Mouse (Mus musculus) heart, embryonic 15.5 days (tissue): ENCODE data around the gene Pax5. TPM values are rescaled to one million over a fixed set of nuclear protein-coding genes. Genes with fewer than 3 reads are reported as not detected.

ENCODE experiments used
- ATAC-seq: fragments of 200-750 bp; cut with Nextera tagmentation; replicated peaks from 2 replicates; pipeline ENCODE4 v1.8.0; 2017; ENCODE audit warnings: low read depth, moderate TSS enrichment; ENCODE audit not compliant: insufficient number of reproducible peaks, insufficient read depth, low FRiP score
- H3K27ac ChIP-seq: fragments of 300-500 bp; sonication (generic); 2 replicates; pipeline ENCODE4 v1.5.1; 2015; ENCODE audit warnings: mild to moderate bottlenecking, inconsistent platforms
- H3K27me3 ChIP-seq: fragments of 300-500 bp; sonication (generic); 2 replicates; pipeline ENCODE4 v1.6.1; 2015; ENCODE audit warnings: inconsistent platforms
- H3K36me3 ChIP-seq: fragments of 300-500 bp; sonication (generic); 2 replicates; pipeline ENCODE4 v1.6.1; 2015; ENCODE audit warnings: mild to moderate bottlenecking, inconsistent platforms
- H3K4me1 ChIP-seq: fragments of 300-500 bp; sonication (generic); replicated peaks from 2 replicates; pipeline ENCODE4 v1.6.1; 2015; ENCODE audit warnings: inconsistent platforms
- H3K4me2 ChIP-seq: fragments of 300-500 bp; sonication (generic); 2 replicates; pipeline ENCODE4 v1.6.1; 2015; ENCODE audit warnings: inconsistent platforms, mild to moderate bottlenecking, moderate library complexity
- H3K4me3 ChIP-seq: fragments of 300-500 bp; sonication (generic); 2 replicates; pipeline ENCODE4 v1.5.1; 2015; ENCODE audit warnings: mild to moderate bottlenecking, inconsistent platforms
- H3K9ac ChIP-seq: fragments of 300-500 bp; sonication (generic); 2 replicates; pipeline ENCODE4 v1.6.1; 2015; ENCODE audit warnings: mild to moderate bottlenecking, inconsistent platforms
- H3K9me3 ChIP-seq: fragments of 300-500 bp; sonication (generic); replicated peaks from 2 replicates; pipeline ENCODE4 v1.6.1; 2016; ENCODE audit warnings: inconsistent platforms
- WGBS: fragments of 180-500 bp; shearing (Covaris S2); methylation state at CpG from one replicate; pipeline ENCODE4 v1.1.7; 2015; ENCODE audit warnings: mixed read lengths; 5-methylcytosine and 5-hydroxymethylcytosine counted together
- microRNA-seq: library from miRNA; unstranded; fragments of <30 nt; microRNA quantifications from one replicate; pipeline ENCODE4, GENCODE M21; 2016
- polyA plus RNA-seq: library from polyadenylated mRNA; unstranded; fragments of >200 nt; fragmentation: Nextera tagmentation; extraction: Ambion mirVana; gene quantifications from 2 replicates; pipeline ENCODE4 v1.2.1, GENCODE M21; 2015

Pax5 gene
- polyA plus RNA-seq, 1 experiment from 2014 or later = not detected

GRCm38 (mm10) chr4:44493756-44494155 is 216.5 kb downstream of the Pax5 start:
- Histone ChIP-seq H3K27ac (no peak overlapping the region), H3K4me3 (no peak overlapping the region), H3K9me3 (no peaks in the 10 kb centered on the region), H3K36me3 (no peaks in the 10 kb centered on the region), H3K4me2 (no peak overlapping the region), H3K4me1 (no peaks in the 10 kb centered on the region), H3K9ac (no peak overlapping the region), H3K27me3 (no peaks in the 10 kb centered on the region)
- no peak for ATAC-seq
- WGBS = 61% methylated on average over 6 of the region's 6 CpGs

- H3K27me3 ChIP-seq = no peaks in the 10 kb centered on the region
- no peak overlapping the region for H3K27ac ChIP-seq
- H3K36me3 ChIP-seq = no peaks in the 10 kb centered on the region
- no peak overlapping the region for H3K4me3 ChIP-seq
- no peak for ATAC-seq
- no peaks in the 10 kb centered on the region for H3K9me3 ChIP-seq
- WGBS = 61% methylated on average over 6 of the region's 6 CpGs
- H3K4me1 ChIP-seq = no peaks in the 10 kb centered on the region
- no peak overlapping the region for H3K4me2 ChIP-seq
- H3K9ac ChIP-seq = no peak overlapping the region
Measured at GRCm38 (mm10) chr4:44490872-44491271, 219.4 kb downstream of the Pax5 start.

GRCm38 (mm10) chr4:44488702-44489101 is 221.6 kb downstream of the Pax5 start:
- Histone ChIP-seq H3K27ac (no peak overlapping the region), H3K4me2 (no peak overlapping the region), H3K4me3 (no peak overlapping the region), H3K27me3 (0 out of 2 replicates have a peak, but pooled peaks cover 3% of the 10 kb centered on the region), H3K36me3 (no peaks in the 10 kb centered on the region), H3K4me1 (no peaks in the 10 kb centered on the region), H3K9ac (no peak overlapping the region), H3K9me3 (no peaks in the 10 kb centered on the region)
- 40% methylated on average over 8 of the region's 8 CpGs for WGBS
- ATAC-seq = no peak

- no peaks in the 10 kb centered on the region for H3K9me3 ChIP-seq
- WGBS = 55% methylated on average over 8 of the region's 8 CpGs
- H3K4me1 ChIP-seq = no peaks in the 10 kb centered on the region
- ATAC-seq = no peak
- no peak overlapping the region for H3K4me3 ChIP-seq
- no peaks in the 10 kb centered on the region for H3K36me3 ChIP-seq
- no peak overlapping the region for H3K9ac ChIP-seq
- no peak overlapping the region for H3K27ac ChIP-seq
- H3K4me2 ChIP-seq = no peak overlapping the region
- H3K27me3 ChIP-seq = 0 out of 2 replicates have a peak, but pooled peaks cover 3% of the 10 kb centered on the region
Measured at GRCm38 (mm10) chr4:44488219-44488618, 222.1 kb downstream of the Pax5 start.

GRCm38 (mm10) chr4:44482851-44483250 is 227.4 kb downstream of the Pax5 start:
- H3K36me3 ChIP-seq = no peaks in the 10 kb centered on the region

GRCm38 (mm10) chr4:44479755-44480154 is 230.5 kb downstream of the Pax5 start:
- ATAC-seq = no peak
- H3K9ac ChIP-seq = no peak overlapping the region
- H3K27ac ChIP-seq = no peak overlapping the region
- H3K9me3 ChIP-seq = no peaks in the 10 kb centered on the region
- 89% methylated on average over 1 of the region's 1 CpGs for WGBS
- no peaks in the 10 kb centered on the region for H3K36me3 ChIP-seq
- H3K4me3 ChIP-seq = no peak overlapping the region
- no peak overlapping the region for H3K4me2 ChIP-seq
- no peaks in the 10 kb centered on the region for H3K4me1 ChIP-seq
- 0 out of 2 replicates have a peak, but pooled peaks cover 2% of the 10 kb centered on the region for H3K27me3 ChIP-seq

More at GRCm38 (mm10) chr4:44482851-44483250, 227.4 kb downstream of the Pax5 start:
- ATAC-seq = no peak
- Histone ChIP-seq H3K27ac (no peak overlapping the region), H3K9ac (no peak overlapping the region), H3K4me2 (no peak overlapping the region), H3K4me3 (no peak overlapping the region), H3K9me3 (no peaks in the 10 kb centered on the region), H3K27me3 (0 out of 2 replicates have a peak, but pooled peaks cover 3% of the 10 kb centered on the region), H3K4me1 (no peaks in the 10 kb centered on the region)
- WGBS = 86% methylated on average over 9 of the region's 9 CpGs

Small RNAs within 50 kb of the gene (microRNA-seq; reads per million reads assigned to microRNA genes)
- gene Mir5120 = not detected

Other genes starting within 250 kb of the Pax5 start
- 22.1 and 25.3 TPM in 2 replicates for gene Zcchc7, start 45.4 kb upstream of the Pax5 start, polyA plus RNA-seq